Mouse (Mus musculus): ENCODE results near the gene Agbl4.

Gene Agbl4

GRCm38 (mm10) chr4:111280936-111281335 lies 883.5 kb downstream of the Agbl4 start:
- no peak for DNase-seq (ENCODE audit: low spot score)

GRCm38 (mm10) chr4:111281836-111282235 lies 884.4 kb downstream of the Agbl4 start:
- DNase-seq (ENCODE audit: low spot score): no peak

- DNase-seq (ENCODE audit: low spot score): no peak
Observed at GRCm38 (mm10) chr4:111284625-111285024, 887.2 kb downstream of the Agbl4 start.

- DNase-seq (ENCODE audit: low spot score): no peak
Observed at GRCm38 (mm10) chr4:111294528-111295241, 897.2 kb downstream of the Agbl4 start.

- DNase-seq (ENCODE audit: low spot score): no peak
Observed at GRCm38 (mm10) chr4:111306518-111306917, 909.1 kb downstream of the Agbl4 start.

- no peak for DNase-seq (ENCODE audit: low spot score)
Observed at GRCm38 (mm10) chr4:111307166-111307565, 909.7 kb downstream of the Agbl4 start.

GRCm38 (mm10) chr4:111307633-111308032 lies 910.2 kb downstream of the Agbl4 start:
- no peak for DNase-seq (ENCODE audit: low spot score)

GRCm38 (mm10) chr4:111308572-111309288 lies 911.3 kb downstream of the Agbl4 start:
- DNase-seq (ENCODE audit: low spot score): no peak

- DNase-seq (ENCODE audit: low spot score): peak; percentile 50
Observed at GRCm38 (mm10) chr4:111327094-111327493, 929.6 kb downstream of the Agbl4 start.

GRCm38 (mm10) chr4:111327760-111328373 lies 930.4 kb downstream of the Agbl4 start:
- no peak for DNase-seq (ENCODE audit: low spot score)

- DNase-seq (ENCODE audit: low spot score): no peak
Observed at GRCm38 (mm10) chr4:111329501-111329900, 932.0 kb downstream of the Agbl4 start.

- DNase-seq (ENCODE audit: low spot score): no peak
Observed at GRCm38 (mm10) chr4:111332864-111333263, 935.4 kb downstream of the Agbl4 start.

GRCm38 (mm10) chr4:111349965-111350364 lies 952.5 kb downstream of the Agbl4 start:
- DNase-seq (ENCODE audit: low spot score): no peak

- no peak for DNase-seq (ENCODE audit: low spot score)
Observed at GRCm38 (mm10) chr4:111350615-111351525, 953.4 kb downstream of the Agbl4 start.

- no peak for DNase-seq (ENCODE audit: low spot score)
Observed at GRCm38 (mm10) chr4:111356584-111357115, 959.2 kb downstream of the Agbl4 start.

- no peak for DNase-seq (ENCODE audit: low spot score)
Observed at GRCm38 (mm10) chr4:111357176-111357575, 959.7 kb downstream of the Agbl4 start.

GRCm38 (mm10) chr4:111364199-111364598 lies 966.7 kb downstream of the Agbl4 start:
- DNase-seq (ENCODE audit: low spot score): no peak

- DNase-seq (ENCODE audit: low spot score): no peak
Observed at GRCm38 (mm10) chr4:111367771-111368170, 970.3 kb downstream of the Agbl4 start.

GRCm38 (mm10) chr4:111377159-111377558 lies 979.7 kb downstream of the Agbl4 start:
- no peak for DNase-seq (ENCODE audit: low spot score)

GRCm38 (mm10) chr4:111378071-111378470 lies 980.6 kb downstream of the Agbl4 start:
- no peak for DNase-seq (ENCODE audit: low spot score)

- DNase-seq (ENCODE audit: low spot score): no peak
Observed at GRCm38 (mm10) chr4:111383101-111383500, 985.6 kb downstream of the Agbl4 start.

GRCm38 (mm10) chr4:111390736-111391135 lies 993.3 kb downstream of the Agbl4 start:
- DNase-seq (ENCODE audit: low spot score): no peak
